Mouse (Mus musculus): ENCODE measurements around the gene D10Wsu102e.

DNA sequence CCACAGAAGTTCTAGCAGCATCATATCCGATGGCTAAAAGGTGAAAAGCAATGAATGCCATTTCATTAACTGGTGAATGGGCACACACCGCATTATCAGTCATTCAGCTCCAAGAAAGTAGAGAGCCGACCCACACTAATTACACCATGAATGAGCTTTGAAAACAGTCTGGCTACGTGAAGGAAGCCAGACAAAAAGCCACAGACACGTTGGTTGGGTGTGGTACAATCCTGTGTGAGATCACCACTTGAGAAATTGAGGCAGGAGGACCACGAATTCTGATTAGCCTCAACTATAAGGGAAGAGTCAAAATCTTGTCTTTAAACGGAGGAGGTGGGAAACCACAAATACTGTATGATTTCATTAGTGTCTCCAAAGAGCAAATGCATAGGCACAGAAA, 23.7 kb upstream of the D10Wsu102e start:
- no peak for TF ChIP-seq CTCF (IDR thresholded peaks at IDR 0.05; ENCODE audit: low read depth)
- TF ChIP-seq EP300 (optimal IDR thresholded peaks at IDR 0.05), result no peak
